Mouse (Mus musculus) stomach, embryonic 14.5 days (tissue): Measurements from ENCODE around the gene Atp13a3. TPM values are rescaled to one million over a fixed set of nuclear protein-coding genes. Genes with fewer than 3 reads are reported as not detected.

ENCODE experiments used
- ATAC-seq: fragments of 200-750 bp; cut with Nextera tagmentation; 2 replicates; pipeline ENCODE4 v1.8.0; 2017; ENCODE audit warnings: low read depth, moderate TSS enrichment; ENCODE audit not compliant: insufficient number of reproducible peaks, insufficient read depth, low FRiP score
- H3K27ac ChIP-seq: fragments of 300-500 bp; sonication (generic); 2 replicates; pipeline ENCODE4 v1.5.1; 2014; ENCODE audit warnings: mild to moderate bottlenecking, low read length, moderate library complexity, mixed read lengths
- H3K27me3 ChIP-seq: fragments of 300-500 bp; sonication (generic); 2 replicates; pipeline ENCODE4 v1.6.1; 2014; ENCODE audit warnings: low read length, control low read depth, mixed read lengths; ENCODE audit not compliant: control insufficient read depth, insufficient read depth
- H3K36me3 ChIP-seq: fragments of 300-500 bp; sonication (generic); 2 replicates; pipeline ENCODE4 v1.6.1; 2014; ENCODE audit warnings: mild to moderate bottlenecking, control low read depth, low read length, moderate library complexity, mixed read lengths; ENCODE audit not compliant: control insufficient read depth, insufficient read depth
- H3K4me1 ChIP-seq: fragments of 300-500 bp; sonication (generic); 2 replicates; pipeline ENCODE4 v1.6.1; 2014; ENCODE audit warnings: low read length, control low read depth, mixed read lengths; ENCODE audit not compliant: control insufficient read depth, insufficient read depth
- H3K4me2 ChIP-seq: fragments of 300-500 bp; sonication (generic); replicated peaks from 2 replicates; pipeline ENCODE4 v1.6.1; 2014; ENCODE audit warnings: low read depth, low read length, control low read depth
- H3K4me3 ChIP-seq: fragments of 300-500 bp; sonication (generic); 2 replicates; pipeline ENCODE4 v1.5.1; 2014; ENCODE audit warnings: low read depth, low read length, control low read depth
- H3K9ac ChIP-seq: fragments of 300-500 bp; sonication (generic); replicated peaks from 2 replicates; pipeline ENCODE4 v1.6.1; 2014; ENCODE audit warnings: low read depth, mild to moderate bottlenecking, control low read depth, low read length, moderate library complexity, mixed read lengths
- H3K9me3 ChIP-seq: fragments of 300-500 bp; sonication (generic); 2 replicates; pipeline ENCODE4 v1.6.1; 2016; ENCODE audit warnings: low read depth, low read length, control low read depth; ENCODE audit not compliant: control insufficient read depth
- WGBS: fragments of 180-500 bp; shearing (Covaris S2); extraction: QIAGEN DNeasy Blood & Tissue Kit; methylation state at CpG from one replicate; pipeline ENCODE4 v1.1.7; 2014; 5-methylcytosine and 5-hydroxymethylcytosine counted together
- polyA plus RNA-seq: library from polyadenylated mRNA; unstranded; fragments of >200 nt; fragmentation: Nextera tagmentation; extraction: Ambion mirVana; gene quantifications from 2 replicates; pipeline ENCODE4 v1.2.1, GENCODE M21; 2014

Atp13a3 gene
- polyA plus RNA-seq, 1 experiment from 2014 or later, result 14.5 TPM

GRCm38 (mm10) chr16:30262664-30263063 is 143.1 kb downstream of the Atp13a3 start:
- WGBS, result 0% methylated on average over 2 of the region's 2 CpGs
- Histone ChIP-seq H3K27ac (no peak overlapping the region), H3K9ac (no peak overlapping the region), H3K4me3 (no peak overlapping the region), H3K36me3 (no peaks in the 10 kb centered on the region), H3K27me3 (no peaks in the 10 kb centered on the region), H3K4me2 (no peak overlapping the region), H3K4me1 (no peaks in the 10 kb centered on the region), H3K9me3 (no peaks in the 10 kb centered on the region)
- peak; percentile 33; the same call in 1 of the 2 replicates for ATAC-seq

Other genes starting within 250 kb of the Atp13a3 start
- gene Cpn2, start 138.5 kb downstream of the Atp13a3 start, polyA plus RNA-seq, result not detected in 2 replicates
- 0.52 and 0.55 TPM in 2 replicates for gene Lrrc15, start 122.7 kb downstream of the Atp13a3 start, polyA plus RNA-seq
- gene Gp5, start 95.2 kb downstream of the Atp13a3 start, polyA plus RNA-seq, result 0.56 and 0.65 TPM in 2 replicates
- 15.2 and 16.0 TPM in 2 replicates for gene Tmem44, start 144.9 kb upstream of the Atp13a3 start, polyA plus RNA-seq
- 65.0 and 66.0 TPM in 2 replicates for gene Lsg1, start 181.6 kb upstream of the Atp13a3 start, polyA plus RNA-seq
- 9.7 and 11.3 TPM in 2 replicates for gene Fam43a, start 193.7 kb upstream of the Atp13a3 start, polyA plus RNA-seq